Mouse (Mus musculus): ENCODE results near the gene Arl6. TPM values are rescaled to one million over a fixed set of nuclear protein-coding genes. Genes with fewer than 3 reads are reported as not detected.

Gene Arl6
- polyA plus RNA-seq, 1 experiment from 2014 or later: 15.4 TPM

DNA sequence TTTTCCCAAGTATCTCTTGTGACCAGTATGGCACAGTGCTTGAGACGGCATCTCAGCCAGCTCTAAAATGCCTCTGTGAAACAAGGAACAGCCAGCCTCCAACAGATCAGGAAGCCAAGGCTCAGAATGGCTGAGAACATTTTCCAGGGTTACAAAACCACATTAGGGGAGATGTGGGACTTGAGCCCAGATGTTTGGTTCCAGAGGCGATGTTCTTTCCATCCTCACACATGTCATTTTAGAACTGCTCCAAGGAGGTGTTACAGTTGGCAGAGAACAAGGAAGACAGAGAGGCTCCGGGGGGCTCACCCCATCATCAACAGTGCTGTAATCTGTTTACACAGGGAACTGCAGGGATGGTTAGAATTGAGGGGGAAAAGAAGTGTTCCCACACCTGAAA lies 66.5 kb downstream of the Arl6 start:
- Histone ChIP-seq H3K36me3 (ENCODE audit: control insufficient read depth, insufficient read depth, low read length) (no peaks in the 10 kb centered on the region), H3K9me3 (ENCODE audit: control insufficient read depth, low read length) (no peaks in the 10 kb centered on the region), H3K4me1 (ENCODE audit: control insufficient read depth, insufficient read depth, low read length) (no peaks in the 10 kb centered on the region), H3K4me3 (ENCODE audit: low read length) (no peak overlapping the region), H3K4me2 (ENCODE audit: low read depth, low read length) (no peak overlapping the region), H3K27ac (ENCODE audit: low read length) (no peak overlapping the region), H3K27me3 (replicated peaks; ENCODE audit: control insufficient read depth, insufficient read depth, low read length) (no peaks in the 10 kb centered on the region), H3K9ac (ENCODE audit: low read depth, low read length) (no peak overlapping the region)
- 78% methylated on average over 3 of the region's 3 CpGs for WGBS
- no peak for ATAC-seq

GRCm38 (mm10) chr16:59570807-59571206 lies 68.4 kb downstream of the Arl6 start:
- H3K9me3 ChIP-seq (ENCODE audit: control insufficient read depth, low read length): no peaks in the 10 kb centered on the region
- H3K27me3 ChIP-seq (replicated peaks; ENCODE audit: control insufficient read depth, insufficient read depth, low read length): no peaks in the 10 kb centered on the region
- no peaks in the 10 kb centered on the region for H3K36me3 ChIP-seq (ENCODE audit: control insufficient read depth, insufficient read depth, low read length)
- H3K4me3 ChIP-seq (ENCODE audit: low read length): no peak overlapping the region
- H3K27ac ChIP-seq (ENCODE audit: low read length): no peak overlapping the region
- H3K4me2 ChIP-seq (ENCODE audit: low read depth, low read length): no peak overlapping the region
- ATAC-seq: no peak
- no peaks in the 10 kb centered on the region for H3K4me1 ChIP-seq (ENCODE audit: control insufficient read depth, insufficient read depth, low read length)
- 94% methylated on average over 8 of the region's 8 CpGs for WGBS
- no peak overlapping the region for H3K9ac ChIP-seq (ENCODE audit: low read depth, low read length)

DNA sequence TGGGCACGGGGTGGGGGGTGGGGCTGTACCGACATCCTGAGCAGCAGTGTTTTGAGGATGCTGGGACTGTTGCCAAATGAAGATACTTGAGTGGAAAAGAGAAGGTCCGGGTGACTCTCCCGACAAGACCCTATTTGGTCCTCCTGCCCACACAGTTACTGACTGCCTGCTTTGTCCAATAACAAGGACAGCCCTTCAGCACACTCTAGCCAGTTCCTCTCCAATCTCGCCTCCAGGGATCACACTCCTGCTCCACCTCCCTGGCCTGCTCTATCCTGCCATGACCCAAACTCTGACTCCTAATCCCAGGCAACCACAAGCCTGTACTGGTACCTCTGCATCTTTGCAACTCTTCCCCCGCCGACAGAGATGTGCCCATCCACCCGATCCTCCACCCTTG lies 69.4 kb downstream of the Arl6 start:
- WGBS: 66% methylated on average over 8 of the region's 8 CpGs
- H3K4me2 ChIP-seq (ENCODE audit: low read depth, low read length): no peak overlapping the region
- H3K9me3 ChIP-seq (ENCODE audit: control insufficient read depth, low read length): no peaks in the 10 kb centered on the region
- H3K27ac ChIP-seq (ENCODE audit: low read length): no peak overlapping the region
- H3K4me1 ChIP-seq (ENCODE audit: control insufficient read depth, insufficient read depth, low read length): no peaks in the 10 kb centered on the region
- H3K9ac ChIP-seq (ENCODE audit: low read depth, low read length): no peak overlapping the region
- no peak for ATAC-seq
- no peaks in the 10 kb centered on the region for H3K27me3 ChIP-seq (replicated peaks; ENCODE audit: control insufficient read depth, insufficient read depth, low read length)
- no peaks in the 10 kb centered on the region for H3K36me3 ChIP-seq (ENCODE audit: control insufficient read depth, insufficient read depth, low read length)
- no peak overlapping the region for H3K4me3 ChIP-seq (ENCODE audit: low read length)

GRCm38 (mm10) chr16:59567721-59568381 lies 71.3 kb downstream of the Arl6 start:
- H3K9ac ChIP-seq (ENCODE audit: low read depth, low read length): no peak overlapping the region
- H3K4me2 ChIP-seq (ENCODE audit: low read depth, low read length): no peak overlapping the region
- no peaks in the 10 kb centered on the region for H3K4me1 ChIP-seq (ENCODE audit: control insufficient read depth, insufficient read depth, low read length)
- H3K27me3 ChIP-seq (replicated peaks; ENCODE audit: control insufficient read depth, insufficient read depth, low read length): no peaks in the 10 kb centered on the region
- no peak overlapping the region for H3K4me3 ChIP-seq (ENCODE audit: low read length)
- no peak overlapping the region for H3K27ac ChIP-seq (ENCODE audit: low read length)
- no peak for ATAC-seq
- H3K9me3 ChIP-seq (ENCODE audit: control insufficient read depth, low read length): no peaks in the 10 kb centered on the region
- no peaks in the 10 kb centered on the region for H3K36me3 ChIP-seq (ENCODE audit: control insufficient read depth, insufficient read depth, low read length)
- WGBS: 48% methylated on average over 9 of the region's 10 CpGs

GRCm38 (mm10) chr16:59566437-59566836 lies 72.8 kb downstream of the Arl6 start:
- no peak overlapping the region for H3K27ac ChIP-seq (ENCODE audit: low read length)
- H3K9me3 ChIP-seq (ENCODE audit: control insufficient read depth, low read length): no peaks in the 10 kb centered on the region
- H3K27me3 ChIP-seq (replicated peaks; ENCODE audit: control insufficient read depth, insufficient read depth, low read length): no peaks in the 10 kb centered on the region
- WGBS: 77% methylated on average over 4 of the region's 4 CpGs
- no peaks in the 10 kb centered on the region for H3K4me1 ChIP-seq (ENCODE audit: control insufficient read depth, insufficient read depth, low read length)
- H3K9ac ChIP-seq (ENCODE audit: low read depth, low read length): no peak overlapping the region
- H3K36me3 ChIP-seq (ENCODE audit: control insufficient read depth, insufficient read depth, low read length): no peaks in the 10 kb centered on the region
- no peak for ATAC-seq
- H3K4me3 ChIP-seq (ENCODE audit: low read length): no peak overlapping the region
- no peak overlapping the region for H3K4me2 ChIP-seq (ENCODE audit: low read depth, low read length)

DNA sequence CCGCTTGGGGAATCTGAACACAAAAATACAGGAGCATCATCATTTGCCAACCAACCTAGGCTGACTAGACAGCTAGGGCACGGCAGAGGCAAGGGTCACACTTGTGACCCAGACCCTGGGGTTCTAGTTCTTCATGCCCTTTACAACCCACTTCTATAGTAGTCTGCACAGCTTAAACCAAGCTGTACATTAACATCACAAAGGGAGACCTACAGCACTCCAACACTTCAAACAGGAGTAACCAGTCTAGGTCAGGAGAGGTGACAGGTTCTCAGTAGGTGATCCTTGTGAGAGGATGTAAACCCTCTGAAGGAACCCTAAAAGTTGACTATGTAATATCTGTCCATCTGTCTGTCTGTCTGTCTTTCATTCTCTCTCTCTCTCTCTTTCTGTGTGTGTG lies 73.6 kb downstream of the Arl6 start:
- ATAC-seq: no peak
- Histone ChIP-seq H3K4me3 (ENCODE audit: low read length) (no peak overlapping the region), H3K27ac (ENCODE audit: low read length) (no peak overlapping the region), H3K9me3 (ENCODE audit: control insufficient read depth, low read length) (no peaks in the 10 kb centered on the region), H3K4me1 (ENCODE audit: control insufficient read depth, insufficient read depth, low read length) (no peaks in the 10 kb centered on the region), H3K27me3 (replicated peaks; ENCODE audit: control insufficient read depth, insufficient read depth, low read length) (no peaks in the 10 kb centered on the region), H3K4me2 (ENCODE audit: low read depth, low read length) (no peak overlapping the region), H3K9ac (ENCODE audit: low read depth, low read length) (no peak overlapping the region), H3K36me3 (ENCODE audit: control insufficient read depth, insufficient read depth, low read length) (no peaks in the 10 kb centered on the region)
- WGBS: 85% methylated on average over 2 of the region's 2 CpGs

DNA sequence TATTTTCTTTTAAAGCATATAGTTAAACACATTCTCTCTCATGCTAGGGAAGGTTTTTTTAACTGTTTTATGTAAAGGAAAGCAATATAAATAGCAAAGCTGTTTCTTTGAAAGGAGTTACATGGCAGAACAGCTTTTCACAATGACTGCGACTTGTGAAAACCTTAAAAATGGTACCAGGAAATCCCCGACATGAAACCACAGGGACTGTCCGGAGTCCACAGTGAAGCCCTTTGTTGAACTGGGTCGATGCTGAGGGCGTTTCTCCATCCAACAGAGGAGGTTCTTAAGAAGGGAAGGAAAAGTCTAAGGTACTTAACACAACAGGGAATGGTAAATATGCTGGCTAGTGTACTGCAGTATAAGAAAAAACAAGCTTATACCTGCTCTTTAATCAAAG lies 75.2 kb downstream of the Arl6 start:
- no peak for ATAC-seq
- H3K9ac ChIP-seq (ENCODE audit: low read depth, low read length): no peak overlapping the region
- H3K36me3 ChIP-seq (ENCODE audit: control insufficient read depth, insufficient read depth, low read length): no peaks in the 10 kb centered on the region
- H3K4me2 ChIP-seq (ENCODE audit: low read depth, low read length): no peak overlapping the region
- no peaks in the 10 kb centered on the region for H3K9me3 ChIP-seq (ENCODE audit: control insufficient read depth, low read length)
- H3K27me3 ChIP-seq (replicated peaks; ENCODE audit: control insufficient read depth, insufficient read depth, low read length): no peaks in the 10 kb centered on the region
- H3K27ac ChIP-seq (ENCODE audit: low read length): no peak overlapping the region
- 84% methylated on average over 5 of the region's 5 CpGs for WGBS
- H3K4me3 ChIP-seq (ENCODE audit: low read length): no peak overlapping the region
- no peaks in the 10 kb centered on the region for H3K4me1 ChIP-seq (ENCODE audit: control insufficient read depth, insufficient read depth, low read length)

Other genes with a start within 250 kb of the Arl6 start
- gene Gabrr3, start 232.1 kb downstream of the Arl6 start, polyA plus RNA-seq (2015; fragmentation: Nextera tagmentation; extraction: Ambion mirVana): not detected in 2 replicates
- gene Riox2, start 167.6 kb downstream of the Arl6 start, polyA plus RNA-seq (2015; fragmentation: Nextera tagmentation; extraction: Ambion mirVana): 32.3 and 34.1 TPM in 2 replicates
- 4.4 and 5.0 TPM in 2 replicates for gene Crybg3, start 38.4 kb downstream of the Arl6 start, polyA plus RNA-seq (2015; fragmentation: Nextera tagmentation; extraction: Ambion mirVana)

Data from intestine, embryonic 16.5 days (tissue).